ENCODE assay signal across 14 mouse cellular contexts in genomic region chr11:98469761-98470714, GRCm38 (mm10). TPM values are rescaled to one million over a fixed set of nuclear protein-coding genes. Genes with fewer than 3 reads are reported as not detected.
DNase-seq lines count a peak whose midpoint lies in the region; ATAC-seq and TF ChIP-seq lines count a peak whose summit lies in the region.
"Had no signal": no experiment of that assay in that cellular context is flagged by ENCODE, and none has a peak within 500 bp of the region (broad histone marks: within the 10 kb centered on the region; RNA-seq: fewer than 3 reads in every experiment).

No protein-coding gene starts in this region.

- ATAC-seq in intestine, embryonic 15.5 days: 0 out of 2 replicates have a peak, but pooled peaks have one; percentile 31
- no peak for ATAC-seq in intestine, embryonic 16.5 days
- peak; percentile 70 for ATAC-seq in megakaryocyte progenitor cell, adult 5-6 weeks (replicated peaks; ENCODE audit: poor library complexity)
- ATAC-seq in monocyte, adult 5-6 weeks (replicated peaks; ENCODE audit: insufficient number of reproducible peaks, low FRiP score, low TSS enrichment, poor library complexity, severe bottlenecking): no peak
- ATAC-seq: forebrain, embryonic 16.5 days had no signal

- peak; percentile 86 for DNase-seq in CD4-positive, CD25-positive, alpha-beta regulatory T cell, adult 2 months (ENCODE audit: low read depth, low spot score)
- DNase-seq in cerebellum, postnatal 25 days: no peak
- no peak for DNase-seq in heart, adult 2 months
- DNase-seq: kidney, postnatal 36 days; retina, postnatal 1 day had no signal

- H3K79me2 ChIP-seq in heart, adult 2 months (replicated peaks; ENCODE audit: control insufficient read depth, insufficient read depth, low read length): no peaks in the 10 kb centered on the region

- no peak overlapping the region for H3K9ac ChIP-seq in intestine, embryonic 15.5 days
- no peak overlapping the region for H3K9ac ChIP-seq in intestine, embryonic 16.5 days (ENCODE audit: low read depth, low read length)
- no peak overlapping the region for H3K9ac ChIP-seq in heart, adult 2 months (ENCODE audit: low read depth, low read length)
- H3K9ac ChIP-seq: hindbrain, embryonic 13.5 days; liver, embryonic 15.5 days had no signal

- H3K27ac ChIP-seq in intestine, embryonic 15.5 days: no peak overlapping the region
- H3K27ac ChIP-seq in intestine, embryonic 16.5 days (ENCODE audit: low read length): no peak overlapping the region
- H3K27ac ChIP-seq in bone marrow, adult 2 months (ENCODE audit: control insufficient read depth, insufficient read depth, low read depth, low read length, poor library complexity): peak overlapping the region; percentile 77; the same call in 1 of the 2 replicates
- H3K27ac ChIP-seq in heart, adult 2 months: no peak overlapping the region
- H3K27ac ChIP-seq: hindbrain, embryonic 13.5 days; liver, embryonic 15.5 days had no signal

- no peak for TF ChIP-seq EP300 in heart, adult 2 months (IDR thresholded peaks at IDR 0.05; ENCODE audit: insufficient read depth, low read depth, low read length)

- TF ChIP-seq POLR2A in bone marrow, adult 2 months (IDR thresholded peaks at IDR 0.05; ENCODE audit: borderline replicate concordance, control insufficient read depth, low read depth, low read length): no peak
- no peak for TF ChIP-seq POLR2A in heart, adult 2 months (IDR thresholded peaks at IDR 0.05; ENCODE audit: insufficient read depth, low read depth, low read length)

- no peak for TF ChIP-seq CTCF in bone marrow, adult 2 months (IDR thresholded peaks at IDR 0.05; ENCODE audit: control insufficient read depth, insufficient read depth, low read length)
- no peak for TF ChIP-seq CTCF in heart, adult 2 months (IDR thresholded peaks at IDR 0.05)

- H3K4me2 ChIP-seq in intestine, embryonic 15.5 days (replicated peaks): no peak overlapping the region
- no peak overlapping the region for H3K4me2 ChIP-seq in intestine, embryonic 16.5 days (ENCODE audit: low read depth, low read length)
- H3K4me2 ChIP-seq: hindbrain, embryonic 13.5 days; liver, embryonic 15.5 days had no signal

- 57% methylated on average over 22 of the region's 22 CpGs for WGBS in intestine, embryonic 15.5 days
- WGBS in intestine, embryonic 16.5 days: 64% methylated on average over 22 of the region's 22 CpGs
- WGBS in bone marrow, adult 2 months: 45% methylated on average over 22 of the region's 22 CpGs
- 68% methylated on average over 22 of the region's 22 CpGs for WGBS in heart, adult 2 months

- H3K4me1 ChIP-seq in intestine, embryonic 15.5 days (replicated peaks): no peaks in the 10 kb centered on the region; the same call in 1 of the 2 replicates
- H3K4me1 ChIP-seq in intestine, embryonic 16.5 days (ENCODE audit: control insufficient read depth, insufficient read depth, low read length): 0 out of 2 replicates have a peak, but pooled peaks cover 3% of the 10 kb centered on the region
- H3K4me1 ChIP-seq in bone marrow, adult 2 months (ENCODE audit: control insufficient read depth, insufficient read depth, low read length): peaks cover 8% of the 10 kb centered on the region
- H3K4me1 ChIP-seq in heart, adult 2 months (ENCODE audit: control insufficient read depth, insufficient read depth, low read length): no peaks in the 10 kb centered on the region
- H3K4me1 ChIP-seq: liver, embryonic 15.5 days had no signal

- no peak overlapping the region for H3K4me3 ChIP-seq in intestine, embryonic 15.5 days (replicated peaks)
- H3K4me3 ChIP-seq in intestine, embryonic 16.5 days (ENCODE audit: low read length): no peak overlapping the region
- no peak overlapping the region for H3K4me3 ChIP-seq in bone marrow, adult 2 months (replicated peaks; ENCODE audit: control insufficient read depth, low read depth, low read length)
- H3K4me3 ChIP-seq in heart, adult 2 months: no peak overlapping the region
- H3K4me3 ChIP-seq: hindbrain, embryonic 13.5 days; liver, embryonic 15.5 days had no signal

- H3K27me3 ChIP-seq in intestine, embryonic 15.5 days (replicated peaks): no peaks in the 10 kb centered on the region
- H3K27me3 ChIP-seq in intestine, embryonic 16.5 days (replicated peaks; ENCODE audit: control insufficient read depth, insufficient read depth, low read length): no peaks in the 10 kb centered on the region
- H3K27me3 ChIP-seq in heart, adult 2 months (ENCODE audit: control insufficient read depth, insufficient read depth, low read length): no peaks in the 10 kb centered on the region; the same call in 1 of the 2 replicates

- intact Hi-C loops in heart, adult 2 months (cut with DNase I): no loop called here

- H3K9me3 ChIP-seq in intestine, embryonic 15.5 days: no peaks in the 10 kb centered on the region
- no peaks in the 10 kb centered on the region for H3K9me3 ChIP-seq in intestine, embryonic 16.5 days (ENCODE audit: control insufficient read depth, low read length)
- H3K9me3 ChIP-seq: hindbrain, embryonic 13.5 days; liver, embryonic 15.5 days had no signal

- H3K36me3 ChIP-seq in intestine, embryonic 15.5 days: no peaks in the 10 kb centered on the region
- H3K36me3 ChIP-seq in intestine, embryonic 16.5 days (ENCODE audit: control insufficient read depth, insufficient read depth, low read length): no peaks in the 10 kb centered on the region
- H3K36me3 ChIP-seq in heart, adult 2 months (ENCODE audit: control insufficient read depth, insufficient read depth, low read length): no peaks in the 10 kb centered on the region
- H3K36me3 ChIP-seq: hindbrain, embryonic 13.5 days; liver, embryonic 15.5 days had no signal

RNA-seq across cellular contexts. Expression of gene Grb7, which starts 23.8 kb away (rescaled TPM):
- polyA plus RNA-seq in intestine, embryonic 15.5 days (2015; fragmentation: Nextera tagmentation; extraction: Ambion mirVana): 71.0 and 73.7 TPM in 2 replicates
- polyA plus RNA-seq in intestine, embryonic 16.5 days (2015; fragmentation: Nextera tagmentation; extraction: Ambion mirVana): 87.1 and 87.3 TPM in 2 replicates
- 0.85 TPM in 1 of 2 replicates, not detected in the other for polyA plus RNA-seq in bone marrow, adult 2 months (2011; ENCODE audit: insufficient read depth, insufficient read length, low replicate concordance, missing spikeins)
- total RNA-seq in megakaryocyte progenitor cell, adult 5-6 weeks (2015): not detected in 2 replicates
- not detected in 2 replicates for total RNA-seq in megakaryocyte progenitor cell, adult 5-6 weeks (2017)
- 0.76 TPM in 1 of 3 replicates, not detected in the others for total RNA-seq in monocyte, adult 5-6 weeks (2017)
- total RNA-seq in heart, adult 2 months (2021): under 1 TPM; 0.11 to 0.31 TPM
- 0.56 and 0.72 TPM in 2 replicates for polyA plus RNA-seq in heart, adult 2 months (2012; rRNA removed)

RNA-seq across cellular contexts. Expression of gene Mien1, which starts 31.2 kb away (rescaled TPM):
- polyA plus RNA-seq in intestine, embryonic 15.5 days (2015; fragmentation: Nextera tagmentation; extraction: Ambion mirVana): 202 and 212 TPM in 2 replicates
- polyA plus RNA-seq in intestine, embryonic 16.5 days (2015; fragmentation: Nextera tagmentation; extraction: Ambion mirVana): 279 and 304 TPM in 2 replicates
- 25.3 and 33.9 TPM in 2 replicates for polyA plus RNA-seq in bone marrow, adult 2 months (2011; ENCODE audit: insufficient read depth, insufficient read length, low replicate concordance, missing spikeins)
- total RNA-seq in megakaryocyte progenitor cell, adult 5-6 weeks (2015): 42.0 and 43.2 TPM in 2 replicates
- 24.8 and 31.5 TPM in 2 replicates for total RNA-seq in megakaryocyte progenitor cell, adult 5-6 weeks (2017)
- total RNA-seq in monocyte, adult 5-6 weeks (2017): 37.7 to 75.9 TPM (median 57.5 TPM) in 3 replicates
- total RNA-seq in heart, adult 2 months (2021): 10 to 100 TPM; 61.6 to 63.6 TPM
- 53.5 and 80.0 TPM in 2 replicates for polyA plus RNA-seq in heart, adult 2 months (2012; rRNA removed)

RNA-seq across cellular contexts. Expression of gene Erbb2, which starts 57.8 kb away (rescaled TPM):
- polyA plus RNA-seq in intestine, embryonic 15.5 days (2015; fragmentation: Nextera tagmentation; extraction: Ambion mirVana): 31.9 and 35.1 TPM in 2 replicates
- polyA plus RNA-seq in intestine, embryonic 16.5 days (2015; fragmentation: Nextera tagmentation; extraction: Ambion mirVana): 33.8 and 37.5 TPM in 2 replicates
- 0.97 and 2.4 TPM in 2 replicates for polyA plus RNA-seq in bone marrow, adult 2 months (2011; ENCODE audit: insufficient read depth, insufficient read length, low replicate concordance, missing spikeins)
- total RNA-seq in megakaryocyte progenitor cell, adult 5-6 weeks (2015): not detected in 2 replicates
- total RNA-seq in megakaryocyte progenitor cell, adult 5-6 weeks (2017): not detected in 2 replicates
- total RNA-seq in monocyte, adult 5-6 weeks (2017): 0.57 TPM in 1 of 3 replicates, not detected in the others
- 1 to 10 TPM; 6.6 to 6.9 TPM for total RNA-seq in heart, adult 2 months (2021)
- polyA plus RNA-seq in heart, adult 2 months (2012; rRNA removed): 8.4 and 9.2 TPM in 2 replicates
- total RNA-seq: megakaryocyte-erythroid progenitor cell, adult 5-6 weeks had no signal

Comparison
In these comparisons a context has a peak if more than half of its experiments do, and no peak if none do; other contexts are left out.
1. ATAC-seq: peak in intestine, embryonic 15.5 days (single experiment) and megakaryocyte progenitor cell, adult 5-6 weeks (single experiment); none in intestine, embryonic 16.5 days (single experiment) and monocyte, adult 5-6 weeks (single experiment).
2. RNA of gene Grb7, which starts 23.8 kb away (polyA plus RNA-seq): 87.1 to 87.3 TPM in intestine, embryonic 16.5 days and 71.0 to 73.7 TPM in intestine, embryonic 15.5 days; 0.85 TPM in bone marrow, adult 2 months and 0.56 to 0.72 TPM in heart, adult 2 months; every median in the first group is over 10 times any median in the second.